Mouse (Mus musculus): Measurements from ENCODE around the gene Avl9. TPM values are rescaled to one million over a fixed set of nuclear protein-coding genes. Genes with fewer than 3 reads are reported as not detected.

Avl9 gene
- polyA plus RNA-seq, 1 experiment from 2014 or later = 19.8 TPM

Other genes starting within 250 kb of the Avl9 start
- gene Pde1c, start 145.8 kb upstream of the Avl9 start, polyA plus RNA-seq (2014; fragmentation: Nextera tagmentation; extraction: Ambion mirVana) = 2.7 and 4.8 TPM in 2 replicates
- 222 and 263 TPM in 2 replicates for gene Lsm5, start 10.2 kb upstream of the Avl9 start, polyA plus RNA-seq (2014; fragmentation: Nextera tagmentation; extraction: Ambion mirVana)
- 33.6 and 35.0 TPM in 2 replicates for gene Kbtbd2, start 82.9 kb downstream of the Avl9 start, polyA plus RNA-seq (2014; fragmentation: Nextera tagmentation; extraction: Ambion mirVana)
- gene Fkbp9, start 117.2 kb downstream of the Avl9 start, polyA plus RNA-seq (2014; fragmentation: Nextera tagmentation; extraction: Ambion mirVana) = 82.1 and 86.9 TPM in 2 replicates
- 80.5 and 85.2 TPM in 2 replicates for gene Nt5c3, start 209.0 kb downstream of the Avl9 start, polyA plus RNA-seq (2014; fragmentation: Nextera tagmentation; extraction: Ambion mirVana)
- 0.29 and 0.49 TPM in 2 replicates for gene Vmn1r4, start 209.1 kb downstream of the Avl9 start, polyA plus RNA-seq (2014; fragmentation: Nextera tagmentation; extraction: Ambion mirVana)